Mouse (Mus musculus): ENCODE data around the gene Capn13. TPM values are rescaled to one million over a fixed set of nuclear protein-coding genes. Genes with fewer than 3 reads are reported as not detected.

The Capn13 gene
- not detected in 2 replicates for polyA plus RNA-seq (2016; fragmentation: Nextera tagmentation; extraction: Ambion mirVana)

DNA sequence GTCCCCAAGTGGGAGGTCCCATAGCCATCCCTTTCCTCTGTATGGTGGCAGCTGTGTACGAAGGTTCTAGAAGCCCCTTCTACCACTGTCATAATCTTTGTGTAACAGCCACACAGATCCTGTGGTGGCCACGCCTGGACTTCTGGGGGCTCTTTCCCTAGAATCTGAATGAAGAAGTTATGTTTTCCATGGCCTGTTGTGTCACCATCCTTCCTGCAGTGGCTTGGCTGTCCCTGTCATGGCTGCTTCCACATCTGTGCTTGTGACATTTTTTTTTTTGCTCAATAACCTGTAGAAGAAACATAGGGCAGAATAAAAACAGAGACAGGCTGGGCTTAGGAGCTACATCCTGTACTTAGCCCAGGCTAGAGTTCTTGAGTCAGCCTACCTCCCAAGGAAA is at the start of gene Capn13:
TSS of gene Capn13 (minus strand) at position 5 of the 400 bp plus-strand sequence.
- 84% methylated on average over 2 of the region's 2 CpGs for WGBS
- Histone ChIP-seq H3K4me1 (no peaks in the 10 kb centered on the region), H3K27ac (no peak within 1 kb of the TSS), H3K9me3 (no peaks in the 10 kb centered on the region), H3K27me3 (no peaks in the 10 kb centered on the region), H3K4me3 (no peak within 1 kb of the TSS), H3K9ac (no peak within 1 kb of the TSS), H3K4me2 (replicated peaks) (no peak within 1 kb of the TSS), H3K36me3 (no peaks in the 10 kb centered on the region)
- no peak for ATAC-seq (ENCODE audit: insufficient number of reproducible peaks, insufficient read depth, low FRiP score, low TSS enrichment)

DNA sequence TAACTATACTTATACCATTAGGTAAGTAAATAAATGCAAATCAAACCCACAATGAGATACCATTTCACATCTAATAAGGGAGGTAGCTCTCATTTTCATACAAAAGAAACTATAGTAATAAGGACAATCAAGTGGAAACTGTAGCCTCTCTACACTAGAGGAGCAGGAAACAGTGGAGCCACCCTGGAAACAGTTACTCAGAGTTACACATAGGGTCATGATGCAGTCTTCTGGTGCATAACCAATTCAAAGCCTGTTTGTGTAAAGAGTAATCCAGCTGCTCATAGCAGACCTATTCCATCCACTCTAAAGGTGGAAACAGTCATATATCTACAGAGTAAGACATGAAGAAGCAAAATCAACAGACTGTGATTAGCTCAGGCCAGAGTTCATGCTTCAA is 48.4 kb upstream of the Capn13 start:
- Histone ChIP-seq H3K9me3 (no peaks in the 10 kb centered on the region), H3K27me3 (no peaks in the 10 kb centered on the region), H3K36me3 (no peaks in the 10 kb centered on the region), H3K4me3 (no peak overlapping the region), H3K4me1 (no peaks in the 10 kb centered on the region), H3K4me2 (replicated peaks) (no peak overlapping the region), H3K27ac (no peak overlapping the region), H3K9ac (no peak overlapping the region)
- ATAC-seq (ENCODE audit: insufficient number of reproducible peaks, insufficient read depth, low FRiP score, low TSS enrichment) = no peak

DNA sequence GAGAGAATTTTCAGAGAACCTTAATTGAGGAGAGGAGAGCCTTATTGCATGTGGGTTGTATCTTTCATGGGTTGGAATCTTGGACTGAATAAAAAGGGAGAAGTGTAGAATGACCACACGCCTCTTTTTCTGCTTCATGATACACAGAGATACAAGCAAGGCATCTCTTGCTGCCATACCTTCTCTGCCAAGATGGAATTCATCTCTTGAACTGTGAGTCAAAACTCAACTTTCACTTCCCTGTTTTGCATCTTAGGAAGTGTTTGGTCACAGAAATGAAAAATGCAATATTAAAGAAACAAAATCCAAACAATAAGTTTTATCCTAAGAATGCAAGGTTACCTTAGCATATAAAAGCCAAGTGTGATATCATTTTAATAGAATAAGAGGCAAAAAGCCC is 40.1 kb upstream of the Capn13 start:
- H3K36me3 ChIP-seq = no peaks in the 10 kb centered on the region
- H3K4me2 ChIP-seq (replicated peaks) = no peak overlapping the region

DNA sequence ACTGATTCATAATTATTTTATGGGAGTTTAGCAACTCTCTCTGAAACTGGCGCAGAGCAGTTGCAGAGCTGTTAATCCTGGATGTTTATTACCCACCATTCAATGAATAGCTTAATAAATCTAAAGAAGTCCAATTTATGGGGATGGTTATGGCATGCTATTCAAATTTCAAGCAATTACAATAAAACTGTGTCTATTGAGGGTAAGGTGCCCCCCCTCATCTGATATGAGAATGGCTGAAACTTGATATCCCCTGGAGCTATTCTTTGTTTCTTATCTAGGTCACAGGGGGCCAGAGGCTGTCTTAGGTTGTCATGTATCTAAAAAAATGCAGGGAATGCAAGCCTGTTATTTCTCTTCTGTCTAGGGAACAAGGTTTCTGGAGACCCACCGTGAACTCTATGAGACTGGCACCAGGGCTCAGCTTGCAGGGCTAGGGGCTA is 31.9 kb upstream of the Capn13 start:
- Histone ChIP-seq H3K36me3 (no peaks in the 10 kb centered on the region), H3K9me3 (no peaks in the 10 kb centered on the region), H3K4me2 (replicated peaks) (no peak overlapping the region), H3K27me3 (no peaks in the 10 kb centered on the region), H3K4me3 (no peak overlapping the region), H3K4me1 (no peaks in the 10 kb centered on the region), H3K9ac (no peak overlapping the region), H3K27ac (no peak overlapping the region)
- ATAC-seq (ENCODE audit: insufficient number of reproducible peaks, insufficient read depth, low FRiP score, low TSS enrichment) = no peak
- whole genome bisulfite sequencing = 58% methylated on average over 2 of the region's 2 CpGs

More for the DNA sequence above, 40.1 kb upstream of the Capn13 start:
- H3K4me3 ChIP-seq = no peak overlapping the region
- H3K9ac ChIP-seq = no peak overlapping the region
- no peaks in the 10 kb centered on the region for H3K27me3 ChIP-seq
- no peak overlapping the region for H3K27ac ChIP-seq
- no peaks in the 10 kb centered on the region for H3K9me3 ChIP-seq
- 68% methylated on average over 1 of the region's 1 CpGs for WGBS
- ATAC-seq (ENCODE audit: insufficient number of reproducible peaks, insufficient read depth, low FRiP score, low TSS enrichment) = no peak
- no peaks in the 10 kb centered on the region for H3K4me1 ChIP-seq

DNA sequence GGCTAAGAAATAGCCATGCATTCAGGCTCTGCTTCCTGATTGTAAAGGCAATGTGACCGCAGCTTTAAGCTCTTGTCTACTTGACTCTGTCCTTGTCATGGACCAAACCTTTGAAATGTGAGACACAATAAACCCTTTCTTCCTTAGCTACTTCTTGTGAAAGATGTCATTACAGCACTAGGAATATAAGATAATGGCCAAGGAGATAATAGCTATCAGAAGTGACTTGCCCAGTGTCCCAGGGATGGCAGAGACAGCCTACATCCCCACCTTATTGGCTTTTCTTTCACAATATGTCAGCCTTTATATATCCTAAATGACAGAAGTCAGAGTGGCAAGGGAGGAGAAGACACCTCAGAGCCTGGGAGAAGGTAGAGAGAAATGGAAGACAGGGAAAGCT is 31.4 kb upstream of the Capn13 start:
- WGBS = 96% methylated on average over 1 of the region's 1 CpGs
- no peak overlapping the region for H3K27ac ChIP-seq
- no peak overlapping the region for H3K4me2 ChIP-seq (replicated peaks)
- H3K9ac ChIP-seq = no peak overlapping the region
- no peak for ATAC-seq (ENCODE audit: insufficient number of reproducible peaks, insufficient read depth, low FRiP score, low TSS enrichment)
- no peaks in the 10 kb centered on the region for H3K9me3 ChIP-seq
- H3K4me1 ChIP-seq = no peaks in the 10 kb centered on the region
- H3K27me3 ChIP-seq = no peaks in the 10 kb centered on the region
- H3K4me3 ChIP-seq = no peak overlapping the region
- H3K36me3 ChIP-seq = no peaks in the 10 kb centered on the region

DNA sequence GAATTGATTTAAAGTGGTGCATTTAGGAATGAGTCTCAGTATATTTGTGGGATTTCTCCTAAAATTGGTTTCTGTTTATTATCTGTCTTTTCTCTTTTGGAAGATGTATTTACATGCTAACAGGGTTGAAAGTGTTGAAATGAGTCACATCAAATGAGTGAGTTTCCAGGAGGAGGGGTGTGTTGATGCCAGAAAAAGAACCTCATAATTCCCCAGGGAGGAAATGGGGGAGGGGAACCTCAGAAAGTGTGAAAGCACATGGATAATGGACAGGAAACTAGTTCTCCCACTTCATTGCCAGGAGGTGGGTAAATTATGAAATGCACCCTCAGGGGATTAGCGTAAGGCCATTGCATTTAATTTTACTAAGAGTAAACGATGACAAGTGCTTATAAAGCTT is 16.7 kb upstream of the Capn13 start:
- Histone ChIP-seq H3K27ac (no peak overlapping the region), H3K36me3 (no peaks in the 10 kb centered on the region), H3K4me3 (no peak overlapping the region), H3K4me1 (no peaks in the 10 kb centered on the region), H3K9ac (no peak overlapping the region), H3K9me3 (no peaks in the 10 kb centered on the region), H3K4me2 (replicated peaks) (no peak overlapping the region), H3K27me3 (no peaks in the 10 kb centered on the region)
- 54% methylated on average over 2 of the region's 2 CpGs for WGBS
- no peak for ATAC-seq (ENCODE audit: insufficient number of reproducible peaks, insufficient read depth, low FRiP score, low TSS enrichment)

DNA sequence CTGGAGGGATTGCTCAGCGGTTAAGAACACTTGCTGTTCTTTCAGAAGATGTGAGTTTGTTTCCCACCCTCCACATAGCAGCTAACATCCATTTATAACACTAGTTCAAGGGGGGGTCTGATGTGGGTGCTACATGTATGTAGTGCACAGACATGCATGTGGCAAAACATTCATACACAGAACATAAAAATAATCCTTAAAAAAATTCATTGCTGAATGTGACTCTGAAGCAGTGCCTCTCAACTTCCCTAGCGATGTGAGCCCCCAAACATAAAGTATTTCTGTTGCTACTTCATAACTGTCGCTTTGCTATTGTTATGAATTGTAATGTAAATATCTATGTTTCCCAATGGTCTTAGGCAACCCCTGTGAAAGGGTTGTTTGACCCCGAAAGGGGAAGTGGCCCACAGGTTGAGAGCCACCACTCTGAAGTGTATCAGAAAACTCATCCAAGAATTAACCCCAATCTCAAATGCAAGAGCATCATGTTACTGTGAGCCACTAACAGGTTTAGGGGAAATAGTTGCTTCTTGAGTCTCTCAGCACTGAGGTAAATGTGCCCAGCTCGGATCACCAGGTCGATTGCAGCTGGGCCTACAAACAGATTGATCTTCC is 15.6 kb upstream of the Capn13 start:
- no peaks in the 10 kb centered on the region for H3K9me3 ChIP-seq

DNA sequence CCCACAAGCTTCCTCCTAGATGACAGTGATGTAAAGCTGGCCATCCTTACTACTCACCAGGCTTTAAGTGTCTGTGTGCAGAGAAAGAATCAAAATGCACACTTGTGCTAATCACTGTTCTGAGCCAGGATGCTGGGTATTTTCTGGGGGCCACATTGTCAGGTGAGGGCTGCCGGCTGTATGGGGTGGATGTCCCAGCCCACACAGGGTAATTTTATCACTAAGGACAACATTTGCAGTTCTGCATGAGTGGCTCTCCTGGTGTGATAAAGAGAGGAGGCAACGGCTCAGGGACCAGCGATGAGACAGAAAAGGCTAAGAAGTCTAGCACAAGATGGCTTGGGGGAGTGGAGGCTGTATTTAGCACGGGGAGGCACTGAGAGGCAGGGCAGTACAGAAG is 11.2 kb upstream of the Capn13 start:
- no peaks in the 10 kb centered on the region for H3K9me3 ChIP-seq
- H3K27me3 ChIP-seq = no peaks in the 10 kb centered on the region
- H3K27ac ChIP-seq = no peak overlapping the region
- no peak for ATAC-seq (ENCODE audit: insufficient number of reproducible peaks, insufficient read depth, low FRiP score, low TSS enrichment)
- H3K4me1 ChIP-seq = no peaks in the 10 kb centered on the region
- 57% methylated on average over 4 of the region's 4 CpGs for WGBS
- H3K36me3 ChIP-seq = no peaks in the 10 kb centered on the region
- no peak overlapping the region for H3K4me3 ChIP-seq
- no peak overlapping the region for H3K9ac ChIP-seq
- no peak overlapping the region for H3K4me2 ChIP-seq (replicated peaks)

More for the DNA sequence above, 15.6 kb upstream of the Capn13 start:
- Histone ChIP-seq H3K27ac (no peak overlapping the region), H3K4me2 (replicated peaks) (no peak overlapping the region), H3K36me3 (no peaks in the 10 kb centered on the region), H3K27me3 (no peaks in the 10 kb centered on the region), H3K4me1 (no peaks in the 10 kb centered on the region), H3K4me3 (no peak overlapping the region), H3K9ac (no peak overlapping the region)
- 58% methylated on average over 6 of the region's 6 CpGs for WGBS
- ATAC-seq (ENCODE audit: insufficient number of reproducible peaks, insufficient read depth, low FRiP score, low TSS enrichment) = no peak

DNA sequence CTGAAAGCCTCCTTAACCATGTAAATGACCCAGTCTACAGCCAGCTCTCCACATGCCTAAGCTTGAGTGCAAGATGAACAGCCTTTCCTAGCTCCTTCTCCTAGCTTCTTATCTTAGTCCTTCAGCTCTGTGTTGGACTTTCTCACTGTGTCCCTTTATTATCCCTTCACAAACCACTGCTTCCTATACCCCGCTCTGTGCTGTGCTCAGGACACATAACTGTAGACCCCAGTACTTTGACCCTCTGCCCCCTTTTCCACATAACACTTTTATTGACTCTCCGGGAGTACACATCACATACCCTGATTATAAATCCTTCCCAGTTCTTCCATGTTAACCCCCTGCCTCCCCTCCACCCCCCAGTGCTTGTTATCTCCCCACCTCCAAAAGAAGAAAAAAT is 606 bp upstream of the Capn13 start:
- Histone ChIP-seq H3K27ac (no peak overlapping the region), H3K9ac (no peak overlapping the region), H3K4me1 (no peaks in the 10 kb centered on the region), H3K36me3 (no peaks in the 10 kb centered on the region), H3K27me3 (no peaks in the 10 kb centered on the region), H3K4me3 (no peak overlapping the region), H3K4me2 (replicated peaks) (no peak overlapping the region), H3K9me3 (no peaks in the 10 kb centered on the region)
- 83% methylated on average over 2 of the region's 2 CpGs for WGBS
- ATAC-seq (ENCODE audit: insufficient number of reproducible peaks, insufficient read depth, low FRiP score, low TSS enrichment) = no peak

DNA sequence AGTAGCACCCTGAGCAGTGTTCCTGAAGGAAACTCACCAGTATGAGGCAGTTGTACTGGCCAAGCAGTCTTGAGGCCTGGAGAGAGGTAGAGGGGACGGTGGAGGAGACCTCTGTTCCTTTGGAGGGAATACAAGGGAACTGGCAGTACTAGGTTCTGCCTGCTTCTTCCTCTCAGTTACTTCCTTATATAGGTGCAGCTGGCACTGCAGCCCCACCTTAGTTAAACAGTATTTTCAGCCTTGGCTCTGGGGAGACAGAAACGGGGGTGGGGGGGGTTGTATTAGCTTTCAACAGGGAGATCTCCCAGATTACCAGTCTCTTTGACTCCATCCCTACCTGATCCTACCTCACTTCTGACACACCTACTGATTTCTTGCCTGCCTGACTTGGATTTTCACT is 1.5 kb downstream of the Capn13 start:
- H3K9ac ChIP-seq = no peak overlapping the region
- H3K4me1 ChIP-seq = no peaks in the 10 kb centered on the region
- 60% methylated on average over 2 of the region's 2 CpGs for WGBS
- H3K4me3 ChIP-seq = no peak overlapping the region
- ATAC-seq (ENCODE audit: insufficient number of reproducible peaks, insufficient read depth, low FRiP score, low TSS enrichment) = no peak
- H3K4me2 ChIP-seq (replicated peaks) = no peak overlapping the region
- no peaks in the 10 kb centered on the region for H3K36me3 ChIP-seq
- H3K9me3 ChIP-seq = no peaks in the 10 kb centered on the region
- no peaks in the 10 kb centered on the region for H3K27me3 ChIP-seq
- H3K27ac ChIP-seq = no peak overlapping the region

DNA sequence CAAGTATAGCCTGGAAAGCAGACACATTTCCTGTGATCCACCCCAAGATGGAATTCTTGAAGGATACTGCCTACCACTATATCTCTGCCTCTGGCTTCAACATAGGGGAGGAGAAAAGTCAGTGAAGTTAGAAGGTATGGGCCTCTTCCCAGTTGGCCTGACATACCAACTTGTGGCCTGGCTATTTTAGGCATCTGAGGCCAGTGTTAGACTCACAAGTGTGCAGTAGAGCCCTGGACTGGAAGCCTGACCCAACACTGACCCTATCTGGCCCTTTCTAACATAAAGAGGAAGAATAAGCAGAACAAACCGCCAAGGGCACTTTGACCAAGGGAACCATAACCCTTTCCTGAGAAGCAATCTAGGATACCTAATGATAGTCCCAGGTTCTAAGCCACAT is 7.3 kb downstream of the Capn13 start:
- Histone ChIP-seq H3K27me3 (no peaks in the 10 kb centered on the region), H3K4me1 (no peaks in the 10 kb centered on the region), H3K4me3 (no peak overlapping the region), H3K27ac (no peak overlapping the region), H3K36me3 (no peaks in the 10 kb centered on the region), H3K9ac (no peak overlapping the region), H3K9me3 (no peaks in the 10 kb centered on the region), H3K4me2 (replicated peaks) (no peak overlapping the region)
- ATAC-seq (ENCODE audit: insufficient number of reproducible peaks, insufficient read depth, low FRiP score, low TSS enrichment) = no peak
- 80% methylated on average over 1 of the region's 1 CpGs for WGBS

DNA sequence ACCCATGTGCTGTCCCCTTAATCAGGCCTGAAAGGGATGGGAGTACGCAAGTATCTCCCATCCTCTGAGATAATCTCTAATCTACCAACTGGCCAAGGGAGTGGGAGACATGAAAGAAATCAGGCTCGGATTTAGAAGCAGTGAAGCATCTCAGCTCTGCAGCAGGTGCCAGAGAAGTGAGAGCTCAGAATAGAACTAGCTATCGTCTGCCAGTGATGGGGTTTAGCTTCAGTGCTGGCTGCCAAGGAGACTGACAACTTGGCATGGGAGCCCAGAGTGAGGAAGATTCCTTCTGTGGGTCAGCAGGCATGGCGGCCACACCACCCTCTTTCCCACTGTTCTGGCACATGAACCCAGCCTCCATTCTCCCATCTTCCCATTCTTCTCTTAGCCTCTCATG is 8.9 kb downstream of the Capn13 start:
- no peak for ATAC-seq (ENCODE audit: insufficient number of reproducible peaks, insufficient read depth, low FRiP score, low TSS enrichment)

More for the DNA sequence above, 8.9 kb downstream of the Capn13 start:
- Histone ChIP-seq H3K27ac (no peak overlapping the region), H3K27me3 (no peaks in the 10 kb centered on the region), H3K9me3 (no peaks in the 10 kb centered on the region), H3K4me3 (no peak overlapping the region), H3K4me2 (replicated peaks) (no peak overlapping the region), H3K9ac (no peak overlapping the region), H3K4me1 (no peaks in the 10 kb centered on the region), H3K36me3 (no peaks in the 10 kb centered on the region)
- 82% methylated on average over 4 of the region's 4 CpGs for WGBS

Measured in embryonic facial prominence, embryonic 12.5 days (tissue).